Mouse (Mus musculus) kidney, adult 2 months (tissue): Measurements from ENCODE around the gene Rab6b. TPM values are rescaled to one million over a fixed set of nuclear protein-coding genes. Genes with fewer than 3 reads are reported as not detected.

ENCODE experiments used
- DNase-seq: peaks from one replicate; pipeline ENCODE4 v3.0.0; 2021
- H3K27ac ChIP-seq: fragments of 200-500 bp; 2 replicates; pipeline ENCODE4 v1.5.1; 2012; ENCODE audit warnings: low read depth, low read length, control low read depth, inconsistent platforms; ENCODE audit not compliant: insufficient read depth
- H3K27me3 ChIP-seq: fragments of 200-500 bp; replicated peaks from 2 replicates; pipeline ENCODE4 v1.6.1; 2012; ENCODE audit warnings: mild to moderate bottlenecking, moderate library complexity, low read length, inconsistent platforms; ENCODE audit not compliant: control insufficient read depth, insufficient read depth
- H3K36me3 ChIP-seq: fragments of 200-500 bp; 2 replicates; pipeline ENCODE4 v1.6.1; 2012; ENCODE audit warnings: mild to moderate bottlenecking, moderate library complexity, low read length, inconsistent platforms; ENCODE audit not compliant: control insufficient read depth, insufficient read depth
- H3K4me1 ChIP-seq: fragments of 200-500 bp; 2 replicates; pipeline ENCODE4 v1.6.1; 2011; ENCODE audit warnings: low read length; ENCODE audit not compliant: control insufficient read depth, insufficient read depth
- H3K4me3 ChIP-seq: fragments of 200-500 bp; 2 replicates; pipeline ENCODE4 v1.5.1; 2011; ENCODE audit warnings: mild to moderate bottlenecking, low read depth, low read length, control low read depth; ENCODE audit not compliant: insufficient read depth
- CTCF ChIP-seq: fragments of 200-500 bp; conservative IDR thresholded peaks from 2 replicates; pipeline ENCODE4 v1.5.1; 2011; ENCODE audit warnings: low read depth, mild to moderate bottlenecking, control low read depth, low read length, moderate library complexity, mixed read lengths; ENCODE audit not compliant: insufficient read depth, insufficient read length
- POLR2A ChIP-seq: fragments of 200-500 bp; IDR thresholded peaks from one replicate; pipeline ENCODE4 v1.6.1; 2011; ENCODE audit warnings: low read depth, low read length, control low read depth
- WGBS: fragments of 180-500 bp; shearing (Covaris S2); methylation state at CpG from one replicate; pipeline ENCODE4 v1.1.7; 2018; 5-methylcytosine and 5-hydroxymethylcytosine counted together
- polyA plus RNA-seq: library from polyadenylated mRNA; depleted of rRNA; stranded (reverse); fragments of >200 nt; gene quantifications from 2 replicates; pipeline ENCODE4 v1.2.3, GENCODE M21; 2012

The Rab6b gene
- polyA plus RNA-seq, 1 experiment = 3.8 TPM

- H3K4me3 ChIP-seq = peak overlapping the region; percentile 87
- WGBS = 13% methylated on average over 18 of the region's 18 CpGs
Measured at GRCm38 (mm10) chr9:103108943-103109670, 2.5 kb upstream of the Rab6b start.

GRCm38 (mm10) chr9:103109911-103110310 is 1.7 kb upstream of the Rab6b start:
- Histone ChIP-seq H3K27ac (peak overlapping the region; percentile 98; the same call in 1 of the 2 replicates), H3K36me3 (no peaks in the 10 kb centered on the region), H3K4me1 (0 out of 2 replicates have a peak, but pooled peaks cover 2% of the 10 kb centered on the region), H3K27me3 (no peaks in the 10 kb centered on the region), H3K4me3 (no peak overlapping the region)
- 61% methylated on average over 2 of the region's 2 CpGs for WGBS
- TF ChIP-seq CTCF (no peak), POLR2A (no peak)
- no peak for DNase-seq

More at GRCm38 (mm10) chr9:103108943-103109670, 2.5 kb upstream of the Rab6b start:
- no peaks in the 10 kb centered on the region for H3K27me3 ChIP-seq
- DNase-seq = no peak
- H3K36me3 ChIP-seq = no peaks in the 10 kb centered on the region
- TF ChIP-seq CTCF = no peak
- no peak for TF ChIP-seq POLR2A
- 0 out of 2 replicates have a peak, but pooled peaks cover 2% of the 10 kb centered on the region for H3K4me1 ChIP-seq
- peak overlapping the region; percentile 98 for H3K27ac ChIP-seq

GRCm38 (mm10) chr9:103110727-103111501 is 673 bp upstream of the Rab6b start:
- Histone ChIP-seq H3K4me1 (0 out of 2 replicates have a peak, but pooled peaks cover 2% of the 10 kb centered on the region), H3K27me3 (no peaks in the 10 kb centered on the region), H3K36me3 (no peaks in the 10 kb centered on the region), H3K4me3 (peak overlapping the region; percentile 68), H3K27ac (peak overlapping the region; percentile 47)
- TF ChIP-seq POLR2A (no peak), CTCF (no peak)
- no peak for DNase-seq
- WGBS = 16% methylated on average over 18 of the region's 18 CpGs

- Histone ChIP-seq H3K4me3 (peak overlapping the region; percentile 68), H3K27me3 (no peaks in the 10 kb centered on the region), H3K4me1 (0 out of 2 replicates have a peak, but pooled peaks cover 2% of the 10 kb centered on the region), H3K27ac (no peak overlapping the region), H3K36me3 (no peaks in the 10 kb centered on the region)
- no peak for TF ChIP-seq POLR2A
- WGBS = 7% methylated on average over 35 of the region's 35 CpGs
- DNase-seq = no peak
Measured at GRCm38 (mm10) chr9:103112471-103113271, 1.1 kb downstream of the Rab6b start.

- Histone ChIP-seq H3K36me3 (no peaks in the 10 kb centered on the region), H3K4me3 (no peak overlapping the region), H3K27ac (no peak overlapping the region), H3K27me3 (no peaks in the 10 kb centered on the region), H3K4me1 (0 out of 2 replicates have a peak, but pooled peaks cover 2% of the 10 kb centered on the region)
- 64% methylated on average over 10 of the region's 11 CpGs for WGBS
- TF ChIP-seq POLR2A = no peak
- no peak for TF ChIP-seq CTCF
- DNase-seq = no peak
Measured at GRCm38 (mm10) chr9:103113351-103113750, 1.8 kb downstream of the Rab6b start.

GRCm38 (mm10) chr9:103114326-103114725 is 2.7 kb downstream of the Rab6b start:
- H3K27ac ChIP-seq = no peak overlapping the region
- no peaks in the 10 kb centered on the region for H3K36me3 ChIP-seq
- TF ChIP-seq CTCF = no peak
- TF ChIP-seq POLR2A = no peak
- WGBS = 85% methylated on average over 8 of the region's 8 CpGs
- no peak overlapping the region for H3K4me3 ChIP-seq
- no peak for DNase-seq
- 0 out of 2 replicates have a peak, but pooled peaks cover 2% of the 10 kb centered on the region for H3K4me1 ChIP-seq
- no peaks in the 10 kb centered on the region for H3K27me3 ChIP-seq
